Mouse (Mus musculus) T-helper 17 cell (primary cell): Measurements from ENCODE around the gene Actn2.

Experiments
- in situ Hi-C, 2 experiments: fragments of 300-600 bp; cut with MboI, MseI; formaldehyde crosslinking; loops; 1 replicate in 1 of 2; 2 replicates in 1 of 2; pipeline ENCODE4 v1.15.1; 2025; ENCODE audit warnings: high pct_unique_total_duplicates in 2 of 2

Gene Actn2

DNA sequence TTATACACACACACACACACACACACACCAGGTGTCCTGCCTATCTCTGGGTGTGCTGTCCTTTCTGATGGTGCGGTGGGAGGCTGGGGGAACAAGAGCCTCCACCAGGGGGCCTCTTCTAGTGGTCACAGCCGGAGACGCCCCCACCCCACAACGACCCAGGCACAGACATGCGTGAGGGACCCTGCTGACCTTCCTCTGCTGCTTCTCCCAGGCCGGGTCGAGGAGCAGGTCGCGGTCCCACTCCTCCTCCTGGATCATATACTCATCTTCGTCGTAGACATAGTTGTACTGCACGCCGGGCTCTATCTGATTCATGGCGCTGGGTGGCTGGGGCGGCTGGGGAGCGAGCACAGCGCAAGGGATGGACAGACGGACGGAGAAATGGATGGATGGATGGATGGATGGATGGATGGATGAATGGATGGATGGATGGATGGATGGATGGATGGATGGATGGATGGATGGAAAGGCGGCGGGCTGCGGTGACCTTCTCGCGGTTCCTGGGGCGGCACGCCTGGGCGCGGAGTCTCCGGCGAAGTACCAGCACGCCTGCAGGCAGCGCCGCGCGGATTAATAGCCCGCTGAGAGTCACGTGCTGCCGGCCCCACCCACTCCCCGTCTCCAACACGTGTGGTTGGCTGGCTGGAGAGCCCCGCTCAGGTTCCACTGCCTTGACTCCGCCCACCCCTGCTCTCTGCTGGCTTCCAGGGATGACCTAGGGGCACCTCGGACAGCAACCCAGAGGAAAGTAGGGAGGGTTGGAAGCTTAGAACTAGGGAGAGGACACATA is at the start of gene Actn2:
Actn2 (minus strand) TSS at position 578 of the 793 bp plus-strand sequence.
- in situ Hi-C loops = loop anchor here (25.0 kb wide), 2 partner anchors 1047 to 1447 kb away; partner anchors contain the start of genes Gng4 (in 1 of the 2) and Gpr137b (in 1 of the 2)

- in situ Hi-C loops = loop anchor here (5.0 to 10.0 kb wide), 2 partner anchors 109 to 631 kb away; no protein-coding TSS in a partner anchor
Observed at GRCm38 (mm10) chr13:12386286-12386685, 45.7 kb upstream of the Actn2 start.

- in situ Hi-C loops = loop anchor here (5.0 to 10.0 kb wide), 3 partner anchors 107 to 630 kb away; no protein-coding TSS in a partner anchor
Observed at GRCm38 (mm10) chr13:12384796-12385195, 44.2 kb upstream of the Actn2 start.

GRCm38 (mm10) chr13:12376778-12377177 is 36.2 kb upstream of the Actn2 start:
- in situ Hi-C loops = no loop called here

DNA sequence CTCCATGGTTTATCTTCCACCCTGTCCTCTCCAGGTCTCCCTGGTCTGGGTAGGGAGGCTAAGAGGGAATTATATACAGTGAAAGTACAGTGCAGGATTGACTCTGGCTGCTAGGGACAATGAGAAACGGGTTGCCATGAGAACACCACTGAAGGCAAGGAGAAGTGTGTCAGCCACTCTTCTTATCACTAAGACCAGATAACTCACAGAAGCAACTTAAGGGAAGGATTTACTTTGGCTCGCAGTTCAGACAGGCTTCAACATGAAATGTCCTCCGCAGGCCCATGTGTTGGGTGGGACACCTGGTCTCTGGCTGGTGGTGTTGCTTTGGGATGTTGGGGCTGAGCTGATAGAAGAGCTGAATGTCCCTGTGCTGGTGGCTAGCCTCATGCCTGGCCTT is 32.2 kb upstream of the Actn2 start:
- in situ Hi-C loops = no loop called here

DNA sequence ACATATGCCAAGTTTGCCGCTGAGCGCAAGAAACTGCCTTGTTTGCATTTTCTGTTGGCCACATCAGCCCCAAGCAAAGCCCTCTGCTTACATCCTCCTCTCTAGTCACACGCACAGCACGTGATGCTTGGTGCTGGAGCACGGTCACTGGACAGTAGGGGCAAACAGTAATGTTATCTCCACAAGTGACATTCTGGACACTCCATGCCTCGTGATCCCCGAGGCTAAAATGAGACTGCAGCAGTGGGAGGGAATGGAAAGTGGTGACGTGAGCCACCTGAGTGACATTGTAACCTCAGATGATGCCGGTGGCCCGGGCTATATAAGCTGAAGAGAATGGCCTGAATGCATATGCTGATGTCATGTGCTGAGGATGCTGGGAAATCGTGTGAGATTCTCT is 29.4 kb upstream of the Actn2 start:
- in situ Hi-C loops = no loop called here

DNA sequence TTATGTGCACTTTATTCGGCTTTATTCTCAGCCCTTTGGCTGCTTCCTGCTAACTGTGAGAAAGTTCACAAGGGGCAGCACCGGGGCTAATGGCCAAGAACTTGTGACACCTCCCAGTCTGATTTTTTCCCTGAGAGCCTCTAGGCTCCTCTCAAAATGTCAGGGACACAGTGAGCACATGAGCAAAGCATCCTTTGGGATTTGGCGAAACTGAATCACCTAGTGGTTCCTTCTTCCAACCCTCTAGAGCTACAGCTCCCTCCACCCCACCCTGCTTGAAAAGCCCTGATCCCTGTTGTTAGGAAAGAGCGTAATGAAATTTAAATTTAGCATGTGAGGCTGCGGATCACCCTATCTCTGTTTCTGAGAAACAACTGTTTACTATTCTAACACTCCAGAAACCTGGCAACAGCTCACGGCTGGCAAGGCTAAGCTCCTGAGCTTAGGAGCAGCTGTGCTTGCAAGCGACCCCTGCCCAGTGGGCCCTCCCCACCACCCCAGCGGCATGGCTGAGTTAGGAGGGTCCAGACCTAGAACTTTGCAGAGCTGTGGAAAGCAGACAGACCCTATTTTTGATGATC is 28.6 kb upstream of the Actn2 start:
- in situ Hi-C loops = no loop called here

GRCm38 (mm10) chr13:12361486-12361885 is 20.9 kb upstream of the Actn2 start:
- in situ Hi-C loops = no loop called here

GRCm38 (mm10) chr13:12357554-12357953 is 17.0 kb upstream of the Actn2 start:
- in situ Hi-C loops = no loop called here

GRCm38 (mm10) chr13:12356184-12356583 is 15.6 kb upstream of the Actn2 start:
- in situ Hi-C loops = no loop called here

GRCm38 (mm10) chr13:12349197-12349824 is 8.8 kb upstream of the Actn2 start:
- in situ Hi-C loops = loop anchor here (25.0 kb wide), 2 partner anchors 1038 to 1438 kb away; partner anchors contain the start of genes Gng4 (in 1 of the 2) and Gpr137b (in 1 of the 2)

DNA sequence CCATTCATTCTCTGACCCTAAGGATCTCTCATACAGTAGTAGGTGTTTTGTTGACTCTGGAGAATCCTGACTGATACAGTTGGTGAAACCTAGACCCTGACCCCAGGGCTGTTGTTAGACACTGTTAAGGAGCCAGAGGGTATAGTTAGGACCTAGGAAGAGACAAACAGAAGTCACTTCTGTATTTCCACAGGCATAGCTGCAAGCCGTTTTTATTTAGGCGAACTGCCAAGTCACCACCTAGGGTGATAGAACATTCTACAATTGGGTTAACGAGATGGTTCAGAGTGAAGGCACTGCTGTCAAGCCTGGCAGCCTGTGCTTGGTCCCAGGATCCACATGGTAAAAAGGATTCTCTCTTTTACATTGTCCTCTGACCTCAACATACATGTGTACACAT is 6.3 kb upstream of the Actn2 start:
- in situ Hi-C loops = loop anchor here (25.0 kb wide), 2 partner anchors 1040 to 1440 kb away; partner anchors contain the start of genes Gng4 (in 1 of the 2) and Gpr137b (in 1 of the 2)

DNA sequence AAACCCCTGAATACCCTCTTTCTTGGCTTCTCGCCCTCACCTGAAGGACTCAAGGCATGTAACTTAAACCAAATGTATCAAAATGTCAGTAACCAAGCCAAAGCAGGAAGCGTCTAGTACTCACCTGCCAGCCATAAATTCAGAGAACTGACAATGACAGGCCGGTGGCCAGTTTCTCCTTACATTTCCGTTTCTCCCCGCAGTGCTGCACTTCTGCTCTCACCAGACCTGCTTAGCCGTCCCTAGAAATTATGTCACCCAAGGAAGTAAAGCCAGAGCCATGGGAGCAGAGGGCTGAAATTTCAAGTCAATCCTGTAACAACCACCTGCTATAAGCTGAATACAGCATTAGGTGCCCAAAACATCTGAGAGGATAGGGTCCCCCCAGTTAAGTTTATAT is 887 bp upstream of the Actn2 start:
- in situ Hi-C loops = loop anchor here (25.0 kb wide), 2 partner anchors 1046 to 1446 kb away; partner anchors contain the start of genes Gng4 (in 1 of the 2) and Gpr137b (in 1 of the 2)

DNA sequence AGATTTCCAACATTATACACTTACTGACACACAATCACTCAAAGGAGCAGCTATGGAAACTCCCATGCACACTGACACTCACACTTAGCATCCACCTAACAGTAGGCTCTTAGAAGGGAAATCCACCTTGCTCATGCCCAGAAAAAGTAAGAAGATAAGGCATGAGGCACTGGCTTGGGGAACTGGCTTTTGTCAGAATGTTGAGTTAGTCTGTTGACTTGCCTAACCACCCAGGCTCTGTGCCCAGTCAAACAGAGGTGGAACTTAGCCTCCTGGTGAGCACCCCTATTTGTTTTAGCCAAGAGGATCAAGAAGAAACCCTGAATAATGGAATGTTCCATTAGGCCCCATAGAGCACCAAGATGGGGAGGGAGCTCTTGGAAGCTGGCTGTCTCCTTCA is 1.1 kb downstream of the Actn2 start:
- in situ Hi-C loops = loop anchor here (25.0 kb wide), 2 partner anchors 1048 to 1448 kb away; partner anchors contain the start of genes Gng4 (in 1 of the 2) and Gpr137b (in 1 of the 2)

- in situ Hi-C loops = loop anchor here (25.0 kb wide), 2 partner anchors 1050 to 1450 kb away; partner anchors contain the start of genes Gng4 (in 1 of the 2) and Gpr137b (in 1 of the 2)
Observed at GRCm38 (mm10) chr13:12337752-12338151, 2.8 kb downstream of the Actn2 start.

GRCm38 (mm10) chr13:12334016-12334415 is 6.5 kb downstream of the Actn2 start:
- in situ Hi-C loops = loop anchor here (25.0 kb wide), 2 partner anchors 1053 to 1453 kb away; partner anchors contain the start of genes Gng4 (in 1 of the 2) and Gpr137b (in 1 of the 2)

- in situ Hi-C loops = loop anchor here (25.0 kb wide), 2 partner anchors 1056 to 1456 kb away; partner anchors contain the start of genes Gng4 (in 1 of the 2) and Gpr137b (in 1 of the 2)
Observed at GRCm38 (mm10) chr13:12331528-12331927, 9.0 kb downstream of the Actn2 start.

DNA sequence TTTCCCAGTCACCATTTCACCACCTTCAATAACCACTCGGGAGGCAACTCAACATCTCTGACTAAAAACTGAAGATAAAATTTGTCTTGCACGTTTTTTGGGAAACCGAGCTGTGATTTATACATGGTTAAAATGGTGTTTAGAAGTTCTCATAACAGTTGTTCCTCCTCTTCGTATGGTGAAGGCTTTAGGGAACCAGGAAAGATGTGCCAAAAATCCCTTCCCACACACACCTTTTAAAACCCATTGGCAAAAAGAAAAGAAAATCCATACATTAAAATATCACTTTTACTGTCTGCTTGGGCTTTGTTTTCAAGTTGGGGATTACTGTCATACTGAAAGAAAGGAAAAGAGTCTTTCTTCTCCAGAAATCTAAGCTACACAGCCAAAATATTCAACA is 12.2 kb downstream of the Actn2 start:
- in situ Hi-C loops = loop anchor here (25.0 kb wide), 2 partner anchors 1059 to 1459 kb away; partner anchors contain the start of genes Gng4 (in 1 of the 2) and Gpr137b (in 1 of the 2)

GRCm38 (mm10) chr13:12327577-12327976 is 13.0 kb downstream of the Actn2 start:
- in situ Hi-C loops = loop anchor here (25.0 kb wide), 2 partner anchors 1060 to 1460 kb away; partner anchors contain the start of genes Gng4 (in 1 of the 2) and Gpr137b (in 1 of the 2)

DNA sequence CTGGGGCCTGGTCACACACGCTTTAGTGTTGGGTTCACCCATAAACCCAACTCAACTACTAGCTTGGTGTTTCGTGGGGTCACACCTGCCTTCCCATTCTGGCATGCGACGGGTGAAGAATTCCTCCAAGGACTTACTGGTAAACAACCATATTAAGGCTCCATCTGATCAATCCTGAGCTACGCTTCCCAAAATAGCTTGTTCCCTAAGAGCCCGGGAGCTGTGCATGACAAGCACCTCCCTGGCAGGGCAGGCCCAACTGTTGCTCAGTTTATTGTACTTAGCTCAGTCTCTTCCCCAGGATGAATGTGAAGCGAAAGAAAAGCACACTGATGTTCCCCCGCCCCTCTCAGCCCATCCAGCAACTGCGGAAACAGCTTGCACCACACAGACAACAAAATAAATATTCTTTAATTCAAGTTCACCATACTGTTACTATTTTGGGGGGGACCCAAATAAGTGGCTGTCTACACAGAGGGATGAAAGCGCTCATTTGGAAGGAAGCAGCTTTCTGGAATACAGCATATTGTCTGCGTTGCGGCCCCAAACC is 17.4 kb downstream of the Actn2 start:
- in situ Hi-C loops = no loop called here

DNA sequence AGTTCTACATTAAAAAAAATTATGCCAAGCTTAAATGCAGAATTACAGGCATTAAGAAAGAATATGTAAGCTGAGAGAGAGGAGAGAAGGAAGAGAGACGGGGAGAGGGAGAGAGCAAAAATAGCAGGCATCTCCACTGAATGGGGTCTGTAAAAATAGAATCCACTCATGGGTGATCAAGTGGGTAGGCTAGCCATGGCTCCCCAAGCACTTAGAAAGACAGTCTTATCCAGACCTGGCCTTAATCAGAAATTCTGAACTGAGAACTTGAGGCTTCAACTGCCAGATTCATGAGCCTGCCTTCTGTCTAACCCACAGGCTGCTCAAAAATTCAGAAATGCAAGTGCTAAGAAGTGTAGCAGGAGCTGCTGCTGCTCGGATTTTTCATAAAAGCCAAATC is 20.4 kb downstream of the Actn2 start:
- in situ Hi-C loops = no loop called here
